Mouse (Mus musculus) gastrocnemius, postnatal 36 days (tissue): Measurements from ENCODE around the gene Pdhx. TPM values are rescaled to one million over a fixed set of nuclear protein-coding genes. Genes with fewer than 3 reads are reported as not detected.
A peak's percentile ranks its signal among the peaks of the same experiment; 100 is the strongest.

Source experiments
- DNase-seq, 2 experiments: peaks; one replicate each; pipeline ENCODE4 v3.0.0; 2022
- intact Hi-C: fragments of 180-260 bp; cut with DNase I; formaldehyde crosslinking; loops from one replicate; pipeline ENCODE4 v1.15.1; 2025
- long read RNA-seq, 2 experiments: library from polyadenylated mRNA; stranded (forward); transcript quantifications; one replicate each; pipeline ENCODE4 v2.0.0; 2021
- total RNA-seq, 2 experiments: library from RNA; stranded (reverse); gene quantifications; 2 replicates each; pipeline ENCODE4 v1.2.3; 2021

Gene Pdhx
- 10 to 100 TPM; 87.0 to 99.9 TPM for total RNA-seq
- long read RNA-seq, experiment 1, transcript Pdhx-201 (11 exons, 2,506 nt) = major isoform, 134 of 144 reads
- long read RNA-seq, experiment 1, partial matches to known transcripts = 6 of 144 reads
- long read RNA-seq, experiment 1, other reads (novel, unspliced or antisense) = 4 of 144 reads
- long read RNA-seq, experiment 2, transcript Pdhx-201 (11 exons, 2,506 nt) = major isoform, 122 of 134 reads
- long read RNA-seq, experiment 2, partial matches to known transcripts = 3 of 134 reads
- long read RNA-seq, experiment 2, other reads (novel, unspliced or antisense) = 9 of 134 reads

- intact Hi-C loops = no loop called here
- DNase-seq = peak; percentile 100
These were observed at the start of gene Pdhx, which contains the start of gene Apip for GRCm38 (mm10) chr2:103073219-103073982. Gene Pdhx (minus strand): TSS chr2:103073513. Gene Apip (plus strand): TSS chr2:103073675.

- intact Hi-C loops = no loop called here
- no peak for DNase-seq
These were observed 46.0 kb upstream of the Pdhx start for GRCm38 (mm10) chr2:103119197-103119854.

GRCm38 (mm10) chr2:103118324-103119196 is 45.2 kb upstream of the Pdhx start:
- no peak for DNase-seq
- intact Hi-C loops = no loop called here

- no peak for DNase-seq
- intact Hi-C loops = no loop called here
These were observed 43.9 kb upstream of the Pdhx start for GRCm38 (mm10) chr2:103117212-103117611.

- intact Hi-C loops = no loop called here
These were observed 38.4 kb upstream of the Pdhx start for GRCm38 (mm10) chr2:103111669-103112068.

GRCm38 (mm10) chr2:103106172-103106571 is 32.9 kb upstream of the Pdhx start:
- DNase-seq = no peak
- intact Hi-C loops = no loop called here

More at GRCm38 (mm10) chr2:103111669-103112068, 38.4 kb upstream of the Pdhx start:
- DNase-seq = no peak

- DNase-seq = no peak
- intact Hi-C loops = no loop called here
These were observed 29.3 kb upstream of the Pdhx start for GRCm38 (mm10) chr2:103102595-103102994.

GRCm38 (mm10) chr2:103089521-103089920 is 16.2 kb upstream of the Pdhx start:
- no peak for DNase-seq
- intact Hi-C loops = no loop called here

- intact Hi-C loops = no loop called here
- DNase-seq = no peak
These were observed 14.8 kb upstream of the Pdhx start for GRCm38 (mm10) chr2:103088099-103088498.

GRCm38 (mm10) chr2:103086432-103086831 is 13.1 kb upstream of the Pdhx start:
- intact Hi-C loops = loop anchor here (2.0 kb wide), 1 partner anchor 262 kb away; no protein-coding TSS in a partner anchor
- DNase-seq = no peak

GRCm38 (mm10) chr2:103085633-103086032 is 12.3 kb upstream of the Pdhx start:
- DNase-seq = no peak
- intact Hi-C loops = loop anchor here (2.0 kb wide), 1 partner anchor 263 kb away; no protein-coding TSS in a partner anchor

GRCm38 (mm10) chr2:103084451-103084850 is 11.1 kb upstream of the Pdhx start:
- DNase-seq = no peak
- intact Hi-C loops = loop anchor here (5.0 kb wide), 1 partner anchor 402 kb away; no protein-coding TSS in a partner anchor

GRCm38 (mm10) chr2:103082853-103083252 is 9.5 kb upstream of the Pdhx start:
- no peak for DNase-seq
- intact Hi-C loops = loop anchor here (5.0 kb wide), 1 partner anchor 401 kb away; no protein-coding TSS in a partner anchor

GRCm38 (mm10) chr2:103081706-103082105 is 8.4 kb upstream of the Pdhx start:
- DNase-seq = no peak
- intact Hi-C loops = loop anchor here (2.0 to 5.0 kb wide), 2 partner anchors 271 to 399 kb away; no protein-coding TSS in a partner anchor

- intact Hi-C loops = loop anchor here (2.0 to 5.0 kb wide), 2 partner anchors 270 to 399 kb away; no protein-coding TSS in a partner anchor
- DNase-seq = peak in 1 of 2 experiments; percentile 7
These were observed 7.8 kb upstream of the Pdhx start for GRCm38 (mm10) chr2:103081117-103081516.

GRCm38 (mm10) chr2:103070586-103070985 is 2.7 kb downstream of the Pdhx start:
- intact Hi-C loops = no loop called here

GRCm38 (mm10) chr2:103069752-103070405 is 3.4 kb downstream of the Pdhx start:
- DNase-seq = no peak
- intact Hi-C loops = no loop called here

More at GRCm38 (mm10) chr2:103070586-103070985, 2.7 kb downstream of the Pdhx start:
- DNase-seq = no peak

GRCm38 (mm10) chr2:103068602-103069001 is 4.7 kb downstream of the Pdhx start:
- DNase-seq = no peak
- intact Hi-C loops = no loop called here

GRCm38 (mm10) chr2:103067552-103068207 is 5.6 kb downstream of the Pdhx start:
- DNase-seq = no peak
- intact Hi-C loops = no loop called here
